Mouse (Mus musculus) kidney, postnatal 25 days (tissue): Measurements from ENCODE around the gene Olfr887.

Source experiments
- DNase-seq, 2 experiments: peaks; one replicate each; pipeline ENCODE4 v3.0.0; 2021; ENCODE audit warnings: mixed read lengths in 2 of 2

Gene Olfr887

GRCm38 (mm10) chr9:38083772-38084171 lies at the start of gene Olfr887:
Gene Olfr887 (plus strand): TSS chr9:38084072.
- DNase-seq: no peak

GRCm38 (mm10) chr9:38046255-38046654 lies 37.6 kb upstream of the Olfr887 start, which contains the start of gene Olfr884:
Gene Olfr884 (plus strand): TSS chr9:38046555.
- no peak for DNase-seq

GRCm38 (mm10) chr9:38061022-38061421 lies 22.9 kb upstream of the Olfr887 start, which contains the start of gene Olfr885:
Gene Olfr885 (plus strand): TSS chr9:38061322.
- no peak for DNase-seq

GRCm38 (mm10) chr9:38107828-38108227 lies 24.0 kb downstream of the Olfr887 start, which contains the start of gene Olfr888:
Gene Olfr888 (plus strand): TSS chr9:38108128.
- no peak for DNase-seq

GRCm38 (mm10) chr9:38114898-38115297 lies 31.0 kb downstream of the Olfr887 start, which contains the start of gene Olfr889:
Gene Olfr889 (plus strand): TSS chr9:38115198.
- no peak for DNase-seq
